Mouse (Mus musculus): Measurements from ENCODE around the gene Vmn2r37. TPM values are rescaled to one million over a fixed set of nuclear protein-coding genes. Genes with fewer than 3 reads are reported as not detected.
"Not testable (repeated sequence)": the region's sequence is repeated elsewhere in the genome, so short reads cannot be mapped to it uniquely, and the experiment has no call there.

The Vmn2r37 gene
- not detected for total RNA-seq (2021)

GRCm38 (mm10) chr7:9223553-9223952 is at the start of gene Vmn2r37:
TSS of gene Vmn2r37 (minus strand) at chr7:9223653.
- not testable (repeated sequence) for DNase-seq (ENCODE audit: extremely low spot score in 1 of 2, low spot score in 2 of 2)

More at GRCm38 (mm10) chr7:9223553-9223952, at the start of gene Vmn2r37:
- intact Hi-C loops (cut with DNase I): not testable (repeated sequence)

Other genes starting within 250 kb of the Vmn2r37 start
- not detected for gene Vmn2r39, start 192.9 kb downstream of the Vmn2r37 start, total RNA-seq (2021)
- not detected for gene Vmn2r38, start 125.8 kb downstream of the Vmn2r37 start, total RNA-seq (2021)